Mouse (Mus musculus) E14TG2a.4 (cell line): ENCODE data around the gene Phlda1.

ENCODE experiments used
- H3K27me3 ChIP-seq: 2 replicates; pipeline ENCODE4 v1.6.1; 2014; ENCODE audit warnings: low read length, control low read depth; ENCODE audit not compliant: insufficient read depth
- H3K36me3 ChIP-seq: 2 replicates; pipeline ENCODE4 v1.6.1; 2014; ENCODE audit warnings: low read length, control low read depth; ENCODE audit not compliant: insufficient read depth
- H3K4me1 ChIP-seq: replicated peaks from 2 replicates; pipeline ENCODE4 v1.6.1; 2014; ENCODE audit warnings: low read depth, low read length, control low read depth
- H3K4me3 ChIP-seq: replicated peaks from 2 replicates; pipeline ENCODE4 v1.5.1; 2014; ENCODE audit warnings: mild to moderate bottlenecking, low read length
- H3K9me3 ChIP-seq: 2 replicates; pipeline ENCODE4 v1.6.1; 2014; ENCODE audit warnings: low read length, control low read depth
- CTCF ChIP-seq: conservative IDR thresholded peaks from 2 replicates; pipeline ENCODE4 v1.5.1; 2014; ENCODE audit warnings: low read length
- NANOG ChIP-seq: IDR thresholded peaks from 2 replicates; pipeline ENCODE4 v1.6.1; 2014; ENCODE audit warnings: borderline replicate concordance, low read length, mixed read lengths
- POU5F1 ChIP-seq: IDR thresholded peaks from 2 replicates; pipeline ENCODE4 v1.6.1; 2014; ENCODE audit warnings: low read length, borderline replicate concordance

The Phlda1 gene

DNA sequence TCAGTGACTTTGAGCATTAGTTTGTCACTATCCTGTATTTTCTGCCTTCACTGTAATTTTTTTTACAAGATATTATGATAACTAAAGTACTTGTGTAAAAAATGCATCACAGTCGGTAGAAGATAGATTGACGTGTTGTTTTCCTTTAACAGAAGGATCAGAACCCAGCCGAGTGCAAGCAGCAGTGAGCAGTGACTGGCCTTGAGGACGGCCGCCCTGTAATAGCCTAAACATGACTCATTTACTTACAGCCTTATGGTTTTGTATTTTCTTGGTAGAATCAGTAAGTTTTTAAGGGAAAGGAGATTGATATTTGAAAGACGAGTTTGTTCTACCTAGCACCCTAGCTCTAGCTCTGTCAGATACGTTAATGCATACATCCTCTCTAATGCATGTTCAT, 10.2 kb upstream of the Phlda1 start:
- no peaks in the 10 kb centered on the region for H3K27me3 ChIP-seq
- TF ChIP-seq NANOG: no peak
- H3K4me1 ChIP-seq: 0 out of 2 replicates have a peak, but pooled peaks cover 5% of the 10 kb centered on the region
- H3K4me3 ChIP-seq: no peak overlapping the region
- H3K9me3 ChIP-seq: no peaks in the 10 kb centered on the region
- H3K36me3 ChIP-seq: peaks cover 89% of the 10 kb centered on the region

GRCm38 (mm10) chr10:111499892-111500291, 6.2 kb upstream of the Phlda1 start:
- Histone ChIP-seq H3K9me3 (no peaks in the 10 kb centered on the region), H3K36me3 (peaks cover 50% of the 10 kb centered on the region), H3K27me3 (no peaks in the 10 kb centered on the region), H3K4me3 (no peak overlapping the region), H3K4me1 (peaks cover 20% of the 10 kb centered on the region)
- TF ChIP-seq POU5F1 (no peak), NANOG (no peak), CTCF (no peak)

DNA sequence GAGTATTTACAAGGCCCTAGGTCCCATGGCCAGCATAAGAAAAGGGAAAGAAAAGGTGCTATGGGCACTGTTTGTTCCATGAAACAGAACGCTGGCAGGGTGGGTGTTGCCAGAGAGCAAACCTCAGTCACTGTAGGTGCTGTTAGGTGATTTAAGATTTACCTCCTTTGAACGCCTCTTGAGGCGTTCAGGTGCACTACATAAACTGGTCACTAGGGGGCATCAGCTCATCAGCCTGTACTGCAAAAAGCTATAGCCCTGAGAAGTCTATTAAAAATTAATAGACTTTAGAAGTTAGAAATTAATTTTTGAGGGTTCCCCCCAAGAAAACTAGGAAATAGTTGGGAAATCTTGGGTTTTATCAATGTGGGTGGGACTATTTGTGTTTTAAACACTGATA, 3.0 kb upstream of the Phlda1 start:
- no peaks in the 10 kb centered on the region for H3K9me3 ChIP-seq
- H3K4me3 ChIP-seq: no peak overlapping the region
- TF ChIP-seq CTCF (peak; percentile 91), POU5F1 (no peak), NANOG (no peak)
- H3K27me3 ChIP-seq: peaks cover 19% of the 10 kb centered on the region
- peaks cover 33% of the 10 kb centered on the region for H3K4me1 ChIP-seq
- H3K36me3 ChIP-seq: peaks cover 19% of the 10 kb centered on the region

GRCm38 (mm10) chr10:111503716-111504115, 2.4 kb upstream of the Phlda1 start:
- Histone ChIP-seq H3K27me3 (peaks cover 19% of the 10 kb centered on the region), H3K4me1 (peaks cover 40% of the 10 kb centered on the region), H3K9me3 (no peaks in the 10 kb centered on the region), H3K36me3 (peaks cover 12% of the 10 kb centered on the region), H3K4me3 (no peak overlapping the region)
- TF ChIP-seq POU5F1: no peak
- TF ChIP-seq NANOG: no peak
- no peak for TF ChIP-seq CTCF

DNA sequence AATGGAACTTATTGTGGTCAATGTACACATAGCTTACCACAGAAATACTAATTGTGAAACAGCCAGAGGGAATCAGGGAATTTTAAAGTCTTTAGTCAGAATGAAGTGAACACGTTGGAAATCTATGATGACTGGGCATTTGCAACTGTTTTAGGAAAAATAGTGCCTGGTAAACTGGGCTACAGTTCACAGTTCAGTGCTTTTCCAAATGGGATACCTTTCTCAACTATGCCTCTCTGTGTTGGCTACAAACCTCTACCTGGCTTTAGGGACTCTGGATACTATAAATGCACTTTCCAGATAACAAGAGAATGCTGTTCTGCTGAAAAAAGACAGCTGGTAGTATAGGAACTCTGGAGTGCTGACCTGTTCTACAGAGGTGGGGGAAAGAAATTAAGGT, 1.5 kb upstream of the Phlda1 start:
- TF ChIP-seq NANOG (no peak), POU5F1 (no peak), CTCF (no peak)
- H3K4me3 ChIP-seq: no peak overlapping the region
- peaks cover 48% of the 10 kb centered on the region for H3K4me1 ChIP-seq
- peaks cover 9% of the 10 kb centered on the region for H3K36me3 ChIP-seq
- H3K27me3 ChIP-seq: peaks cover 19% of the 10 kb centered on the region
- H3K9me3 ChIP-seq: no peaks in the 10 kb centered on the region

DNA sequence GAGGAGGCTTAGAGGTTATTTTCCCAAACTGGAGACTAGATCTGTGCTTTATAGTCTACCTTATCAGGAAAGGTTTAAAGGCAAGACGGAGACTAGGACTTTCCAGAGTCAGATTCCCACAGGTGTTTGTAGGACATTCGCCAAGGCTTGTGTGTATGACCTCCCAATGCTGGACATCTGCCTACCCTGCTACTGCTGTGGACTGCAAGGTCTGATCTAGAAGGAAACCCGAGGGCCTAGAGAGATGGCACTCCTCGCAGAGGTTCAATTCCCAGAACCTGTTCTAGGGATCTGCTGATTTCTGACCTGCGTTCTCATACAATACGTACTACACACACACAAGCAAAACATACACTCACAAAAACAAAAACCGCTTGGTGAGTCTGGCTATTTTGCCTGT, 680 bp upstream of the Phlda1 start:
- H3K4me3 ChIP-seq: peak overlapping the region; percentile 91; the same call in 1 of the 2 replicates
- H3K36me3 ChIP-seq: peaks cover 6% of the 10 kb centered on the region
- peaks cover 54% of the 10 kb centered on the region for H3K4me1 ChIP-seq
- peaks cover 19% of the 10 kb centered on the region for H3K27me3 ChIP-seq
- no peak for TF ChIP-seq POU5F1
- TF ChIP-seq CTCF: no peak
- no peak for TF ChIP-seq NANOG
- no peaks in the 10 kb centered on the region for H3K9me3 ChIP-seq

GRCm38 (mm10) chr10:111506926-111507459, 907 bp downstream of the Phlda1 start:
- TF ChIP-seq POU5F1 (no peak), CTCF (no peak), NANOG (no peak)
- no peaks in the 10 kb centered on the region for H3K9me3 ChIP-seq
- peaks cover 19% of the 10 kb centered on the region for H3K27me3 ChIP-seq
- peak overlapping the region; percentile 91 for H3K4me3 ChIP-seq
- peaks cover 55% of the 10 kb centered on the region for H3K4me1 ChIP-seq
- no peaks in the 10 kb centered on the region for H3K36me3 ChIP-seq

DNA sequence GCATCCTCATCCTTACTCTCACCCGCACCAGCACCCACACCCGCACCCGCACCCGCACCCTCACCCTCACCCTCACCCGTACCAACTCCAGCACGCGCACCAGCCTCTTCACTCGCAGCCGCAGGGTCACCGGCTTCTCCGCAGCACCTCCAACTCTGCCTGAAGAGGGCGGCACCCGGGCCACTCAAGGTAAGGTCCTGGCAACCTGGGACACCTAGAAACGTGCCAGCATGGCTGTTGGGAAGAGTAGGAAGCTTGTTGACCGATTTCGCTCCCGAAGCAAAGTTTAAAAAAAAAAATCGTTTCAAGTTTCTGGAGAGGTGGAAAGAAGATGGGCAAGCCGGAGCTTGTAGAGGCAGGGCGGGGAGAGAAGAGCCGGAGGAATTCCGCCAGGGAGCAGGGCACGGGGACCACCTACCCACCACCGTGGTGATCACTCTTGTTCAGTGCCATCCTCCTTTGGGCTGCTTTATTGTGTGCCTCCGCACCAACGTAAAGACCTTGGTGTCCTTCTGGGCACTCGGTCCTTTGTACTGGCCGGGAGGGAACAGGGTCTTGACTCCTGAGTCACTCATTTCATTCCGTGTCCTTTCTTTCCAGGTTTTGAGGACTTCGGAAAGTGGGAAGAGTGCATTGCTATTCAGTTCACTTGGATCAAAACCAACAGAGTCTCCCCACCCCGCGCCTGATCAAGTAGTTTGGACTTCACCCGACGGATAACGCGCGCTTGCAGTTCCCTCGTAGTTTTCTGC, 1.6 kb downstream of the Phlda1 start:
- TF ChIP-seq NANOG: no peak
- no peak for TF ChIP-seq POU5F1
- TF ChIP-seq CTCF: no peak; the same call in 1 of the 2 replicates
- H3K9me3 ChIP-seq: no peaks in the 10 kb centered on the region

GRCm38 (mm10) chr10:111508324-111509080, 2.4 kb downstream of the Phlda1 start:
- TF ChIP-seq NANOG (no peak), POU5F1 (no peak), CTCF (no peak)
- H3K4me3 ChIP-seq: peak overlapping the region; percentile 91

More for the DNA sequence above, 1.6 kb downstream of the Phlda1 start:
- H3K36me3 ChIP-seq: no peaks in the 10 kb centered on the region
- peaks cover 19% of the 10 kb centered on the region for H3K27me3 ChIP-seq
- peaks cover 51% of the 10 kb centered on the region for H3K4me1 ChIP-seq
- peak overlapping the region; percentile 91 for H3K4me3 ChIP-seq

More at GRCm38 (mm10) chr10:111508324-111509080, 2.4 kb downstream of the Phlda1 start:
- peaks cover 19% of the 10 kb centered on the region for H3K27me3 ChIP-seq
- peaks cover 44% of the 10 kb centered on the region for H3K4me1 ChIP-seq
- no peaks in the 10 kb centered on the region for H3K9me3 ChIP-seq
- no peaks in the 10 kb centered on the region for H3K36me3 ChIP-seq
